Mouse (Mus musculus) layer of hippocampus, adult 8-10 months (tissue): ENCODE measurements around the gene Chmp1a. TPM values are rescaled to one million over a fixed set of nuclear protein-coding genes. Genes with fewer than 3 reads are reported as not detected.

Source experiments
- DNase-seq, 2 experiments: peaks; one replicate each; pipeline ENCODE4 v3.0.0; 2022; ENCODE audit warnings: low spot score in 2 of 2
- total RNA-seq, 4 experiments: library from RNA; stranded (reverse); gene quantifications; 2 replicates each; pipeline ENCODE4 v1.2.4; 2022

Chmp1a gene
- total RNA-seq, 4 experiments from 2014 or later = 95.9 to 131 (median 123) TPM

DNA sequence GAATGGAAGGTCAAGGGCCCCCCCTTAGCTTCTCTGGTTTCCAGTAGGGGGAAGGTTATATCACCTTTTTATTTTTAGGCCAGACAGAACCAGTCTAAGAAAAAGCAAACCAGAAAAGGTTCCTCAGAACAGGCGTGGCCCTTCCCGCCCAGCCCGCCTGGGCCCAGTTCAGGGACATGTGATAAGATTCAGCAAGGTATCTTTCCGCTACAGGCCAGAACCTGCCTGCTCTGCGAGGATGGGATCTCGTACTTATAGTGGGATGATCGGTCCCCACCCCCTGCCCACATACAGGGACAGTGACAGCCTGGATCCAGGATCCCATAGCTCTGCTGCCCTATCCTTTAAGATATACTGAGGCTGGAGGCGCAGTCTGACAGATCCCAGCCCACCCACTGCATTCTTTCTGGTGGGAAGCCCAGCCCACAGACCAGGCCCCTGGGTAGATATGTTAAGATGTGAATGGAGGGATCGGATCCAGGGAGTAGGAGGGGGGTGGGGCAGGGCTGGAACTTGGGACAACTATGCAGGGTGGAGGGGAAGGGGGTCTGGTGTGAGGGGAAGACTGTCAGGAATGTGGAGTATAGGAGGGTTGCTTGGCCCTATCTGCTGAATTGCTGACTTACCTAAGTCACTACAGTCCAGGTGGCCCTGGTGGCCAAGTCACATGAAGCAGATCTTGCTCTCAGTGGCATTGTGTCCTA is 56.3 kb downstream of the Chmp1a start:
- no peak for DNase-seq

- no peak for DNase-seq
These were observed 57.4 kb downstream of the Chmp1a start for GRCm38 (mm10) chr8:123155177-123155576.

Other genes with a start within 250 kb of the Chmp1a start
- 100 to 1,000 TPM; 149 to 174 (median 162) TPM for gene Ankrd11, start 170.5 kb downstream of the Chmp1a start, total RNA-seq
- gene Spg7, start 149.8 kb downstream of the Chmp1a start, total RNA-seq = 10 to 100 TPM; 51.8 to 64.2 (median 60.9) TPM
- gene Rpl13, start 110.4 kb downstream of the Chmp1a start, total RNA-seq = 100 to 1,000 TPM; 359 to 512 (median 443) TPM
- 100 to 1,000 TPM; 277 to 341 (median 303) TPM for gene Cpne7, start 95.4 kb downstream of the Chmp1a start, total RNA-seq
- 1 to 10 TPM; 1.7 to 3.1 (median 1.9) TPM for gene Sult5a1, start 54.4 kb downstream of the Chmp1a start, total RNA-seq
- under 1 TPM in 1 of 4 experiments, not detected in 3; 0.45 TPM for gene Dpep1, start 26.5 kb downstream of the Chmp1a start, total RNA-seq
- 1 to 10 TPM; 5.5 to 9.7 (median 6.6) TPM for gene Spata33, start 69 bp upstream of the Chmp1a start, total RNA-seq
- 100 to 1,000 TPM in 1 of 4 experiments, 10 to 100 TPM in 3; 84.5 to 112 (median 94.1) TPM for gene Cdk10, start 12.1 kb upstream of the Chmp1a start, total RNA-seq
- 10 to 100 TPM; 55.1 to 69.3 (median 61.5) TPM for gene Spata2l, start 23.5 kb upstream of the Chmp1a start, total RNA-seq
- 10 to 100 TPM; 21.0 to 27.4 (median 24.2) TPM for gene Zfp276, start 41.4 kb upstream of the Chmp1a start, total RNA-seq
- 10 to 100 TPM; 52.1 to 63.9 (median 58.9) TPM for gene Vps9d1, start 41.6 kb upstream of the Chmp1a start, total RNA-seq
- 1 to 10 TPM in 3 of 4 experiments, under 1 TPM in 1; 0.96 to 3.2 (median 3.0) TPM for gene Fanca, start 105.8 kb upstream of the Chmp1a start, total RNA-seq
- 10 to 100 TPM; 15.8 to 16.3 (median 16.0) TPM for gene Spire2, start 120.0 kb upstream of the Chmp1a start, total RNA-seq
- 100 to 1,000 TPM; 466 to 571 (median 498) TPM for gene Tcf25, start 161.0 kb upstream of the Chmp1a start, total RNA-seq
- under 1 TPM in 1 of 4 experiments, not detected in 3; 0.08 TPM for gene Mc1r, start 194.3 kb upstream of the Chmp1a start, total RNA-seq
- 100 to 1,000 TPM; 265 to 291 (median 279) TPM for gene Tubb3, start 198.7 kb upstream of the Chmp1a start, total RNA-seq
- 10 to 100 TPM; 48.1 to 59.4 (median 54.5) TPM for gene Def8, start 210.8 kb upstream of the Chmp1a start, total RNA-seq